Mouse (Mus musculus): ENCODE data around the gene Nhsl1. TPM values are rescaled to one million over a fixed set of nuclear protein-coding genes. Genes with fewer than 3 reads are reported as not detected.

Nhsl1 gene
- total RNA-seq, 2 experiments from 2014 or later: 23.7 to 27.7 TPM

DNA sequence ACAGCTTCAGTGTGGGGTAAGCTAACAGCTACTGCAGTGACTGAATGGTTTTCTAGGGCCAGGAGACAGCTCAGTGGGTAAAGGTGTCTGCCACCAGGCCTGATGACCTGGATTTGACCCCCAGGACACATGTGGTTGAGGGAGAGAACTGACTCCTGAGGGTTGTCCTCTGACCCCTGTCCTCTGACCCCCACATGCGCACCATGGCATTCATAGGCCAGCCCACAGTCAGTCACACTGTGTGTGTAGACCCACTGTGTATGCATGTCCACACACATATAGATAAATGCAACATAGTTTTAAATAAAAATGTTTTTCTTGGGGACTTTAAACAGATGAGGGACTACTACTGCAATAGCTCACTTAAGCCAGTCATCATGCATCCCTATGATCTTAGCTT is 22.1 kb downstream of the Nhsl1 start:
- DNase-seq (ENCODE audit: low spot score in 2 of 2): no peak
- intact Hi-C loops (cut with DNase I): no loop called here

DNA sequence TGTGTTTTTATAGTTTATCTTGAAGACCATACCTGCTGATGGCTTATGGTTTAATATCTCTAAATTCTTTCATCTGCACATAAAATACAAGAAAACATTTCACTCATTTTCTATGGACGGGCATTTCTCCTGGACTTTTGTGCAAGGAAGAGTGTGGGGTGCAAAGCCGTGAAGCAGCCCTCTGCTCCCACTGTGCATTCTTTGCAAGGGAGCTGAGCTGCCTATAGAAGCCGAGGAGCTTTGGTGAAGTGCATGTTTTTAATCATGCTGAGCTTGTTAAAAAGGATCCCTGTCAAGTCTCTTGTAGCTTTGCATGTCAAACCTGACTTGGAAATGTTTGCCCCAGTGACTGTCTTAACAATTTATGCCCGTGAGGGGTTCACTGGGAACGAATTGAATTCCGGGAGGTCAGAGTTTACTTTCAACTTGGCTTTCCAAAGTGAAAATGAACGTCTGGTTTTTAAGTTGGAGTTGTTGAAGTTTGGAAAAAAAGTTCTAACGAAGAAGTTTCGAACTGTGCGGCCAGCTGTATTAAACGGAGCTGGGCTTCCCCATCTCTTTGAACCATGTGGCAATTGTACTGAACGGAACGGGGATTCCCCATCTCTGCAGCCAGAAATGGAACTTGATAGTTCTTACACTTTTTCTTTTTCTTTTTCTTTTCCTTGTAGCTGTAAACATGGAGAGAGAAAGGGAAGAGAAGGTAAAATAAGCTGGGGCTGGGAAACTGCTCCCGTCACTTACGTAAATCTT is 22.8 kb downstream of the Nhsl1 start:
- no peak for DNase-seq (ENCODE audit: low spot score in 2 of 2)
- intact Hi-C loops (cut with DNase I): no loop called here

DNA sequence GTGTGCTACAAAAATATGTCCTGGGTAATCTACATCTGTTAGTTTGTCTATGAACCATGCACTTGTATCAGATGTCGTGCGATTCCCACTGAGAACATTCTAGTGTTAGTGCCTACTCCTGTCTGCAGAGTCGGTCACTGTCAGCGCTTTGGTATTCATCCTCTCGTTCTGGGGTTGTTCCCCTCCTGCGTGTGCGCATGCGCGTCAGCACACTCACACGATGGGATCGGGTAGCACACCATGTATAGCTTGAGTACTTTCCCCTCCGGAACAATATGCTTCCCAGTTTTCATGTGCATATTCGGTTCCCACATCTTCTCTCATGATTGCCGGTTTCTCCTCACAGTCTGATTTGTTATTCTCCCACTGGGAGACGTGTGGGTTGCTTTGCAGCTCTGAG is 28.4 kb downstream of the Nhsl1 start:
- no peak for DNase-seq (ENCODE audit: low spot score in 2 of 2)
- intact Hi-C loops (cut with DNase I): no loop called here

DNA sequence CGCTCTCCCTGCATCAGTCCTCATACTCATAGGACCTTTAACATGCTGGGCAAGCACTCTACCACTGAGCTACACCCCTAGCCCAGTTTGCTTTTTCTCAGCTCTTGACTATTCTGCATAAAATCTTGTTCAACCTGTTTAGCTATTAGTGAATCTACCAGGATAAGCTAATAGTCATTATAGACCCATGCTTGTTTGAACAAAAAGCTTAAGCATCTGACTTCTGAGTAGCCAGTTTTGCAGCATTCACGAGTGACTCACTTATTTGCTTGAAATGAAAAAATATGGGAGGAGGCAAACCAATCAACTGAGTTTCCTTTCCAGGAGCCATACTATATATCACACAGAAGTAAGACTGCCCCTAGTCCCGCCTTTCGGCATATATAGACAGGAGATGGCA is 32.0 kb downstream of the Nhsl1 start:
- DNase-seq (ENCODE audit: low spot score in 2 of 2): no peak
- intact Hi-C loops (cut with DNase I): no loop called here

DNA sequence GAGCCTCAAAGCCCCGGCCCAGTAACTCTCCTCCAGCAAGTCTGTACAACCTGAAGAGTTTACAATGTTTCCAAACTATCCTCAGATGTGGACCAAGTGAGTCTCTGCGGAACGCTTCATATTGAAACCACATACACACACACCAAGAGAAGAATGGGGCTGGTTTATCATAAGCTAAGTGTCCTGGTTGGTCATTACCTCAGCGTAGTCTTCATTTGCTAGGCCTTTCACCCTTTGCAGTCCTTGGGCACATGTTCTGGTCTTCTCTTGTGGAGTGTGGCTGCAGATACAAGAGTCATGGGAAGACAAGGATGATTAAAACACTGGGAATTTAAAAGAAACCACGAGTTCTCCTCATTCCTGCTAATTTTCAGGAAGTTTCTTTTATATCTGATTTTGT is 34.2 kb downstream of the Nhsl1 start:
- intact Hi-C loops (cut with DNase I): no loop called here
- no peak for DNase-seq (ENCODE audit: low spot score in 2 of 2)

DNA sequence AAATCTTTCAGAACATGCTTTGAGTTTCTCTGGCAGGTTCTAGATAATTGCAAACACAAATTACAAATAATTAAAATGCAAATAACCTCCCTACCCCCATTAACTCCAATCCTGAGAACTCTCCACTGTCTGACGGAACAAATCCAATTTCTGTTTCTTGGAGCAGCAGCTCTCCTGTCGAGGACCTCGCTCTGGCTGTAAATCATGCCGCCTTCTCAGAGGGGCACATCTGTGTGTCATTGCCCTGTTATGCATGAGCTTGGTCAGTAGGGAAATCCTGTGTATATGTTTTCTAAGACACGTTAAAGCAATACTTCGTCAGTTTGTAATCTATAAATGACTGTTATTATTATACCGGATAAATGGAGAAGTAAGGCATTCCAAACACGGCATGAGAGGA is 35.3 kb downstream of the Nhsl1 start:
- intact Hi-C loops (cut with DNase I): no loop called here

DNA sequence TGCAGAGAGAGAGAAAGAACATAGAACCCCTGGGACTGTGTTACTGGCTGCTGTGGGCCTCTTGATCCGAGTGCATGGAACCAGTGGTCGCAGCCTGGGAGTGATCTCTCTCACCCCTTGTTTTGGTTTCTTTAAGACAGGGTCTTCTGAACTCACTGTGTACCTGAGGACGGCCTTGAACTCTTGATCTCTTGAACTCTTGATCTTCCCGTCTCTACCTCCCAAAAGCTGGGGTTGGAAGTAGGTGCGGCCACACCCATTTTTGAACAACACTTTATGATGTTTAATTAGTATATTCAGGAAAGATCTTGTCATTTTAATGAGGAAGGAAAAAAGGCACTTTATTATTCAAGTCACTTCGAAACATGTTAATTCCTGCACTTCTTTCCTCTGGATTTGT is 37.7 kb downstream of the Nhsl1 start:
- intact Hi-C loops (cut with DNase I): no loop called here
- no peak for DNase-seq (ENCODE audit: low spot score in 2 of 2)

More for the DNA sequence above, 35.3 kb downstream of the Nhsl1 start:
- DNase-seq (ENCODE audit: low spot score in 2 of 2): no peak

DNA sequence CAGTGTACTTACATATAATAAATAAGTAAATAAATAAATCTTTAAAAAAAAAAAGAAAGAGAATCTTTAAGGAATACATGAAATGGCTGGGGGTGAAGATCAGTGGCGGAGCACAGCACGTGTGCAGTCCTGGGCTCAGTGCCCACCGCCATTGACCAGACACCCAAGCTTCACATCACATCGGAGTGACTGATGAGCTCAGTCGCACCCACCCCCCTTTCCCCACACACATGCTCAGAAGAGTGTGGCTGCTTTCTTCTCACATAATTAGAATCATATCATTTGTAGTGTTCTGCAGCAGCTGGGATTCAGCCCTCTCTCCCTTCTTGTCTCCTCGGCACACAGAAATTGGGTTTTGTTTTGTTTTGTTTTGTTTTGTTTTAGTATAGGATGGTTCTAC is 38.4 kb downstream of the Nhsl1 start:
- intact Hi-C loops (cut with DNase I): no loop called here
- no peak for DNase-seq (ENCODE audit: low spot score in 2 of 2)

DNA sequence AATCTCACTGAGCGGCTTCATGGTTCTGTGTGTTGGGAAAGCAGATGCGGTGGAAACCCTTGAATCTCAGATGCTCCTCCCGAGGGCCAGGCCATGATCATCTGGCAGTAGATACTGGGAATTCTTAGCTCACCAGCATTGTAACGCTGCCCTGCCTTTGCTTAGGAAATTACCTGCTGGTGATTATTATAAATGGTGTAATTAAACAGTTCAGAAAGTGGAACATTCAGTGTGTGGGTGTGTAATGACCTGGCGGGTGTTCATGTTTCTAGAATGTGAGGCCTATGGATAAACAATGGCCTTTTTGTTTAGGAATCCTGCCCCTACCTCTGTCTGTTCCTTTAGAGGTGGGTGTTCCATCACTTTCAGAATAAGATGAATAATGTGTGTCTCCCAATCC is 39.7 kb downstream of the Nhsl1 start:
- no peak for DNase-seq (ENCODE audit: low spot score in 2 of 2)
- intact Hi-C loops (cut with DNase I): no loop called here

DNA sequence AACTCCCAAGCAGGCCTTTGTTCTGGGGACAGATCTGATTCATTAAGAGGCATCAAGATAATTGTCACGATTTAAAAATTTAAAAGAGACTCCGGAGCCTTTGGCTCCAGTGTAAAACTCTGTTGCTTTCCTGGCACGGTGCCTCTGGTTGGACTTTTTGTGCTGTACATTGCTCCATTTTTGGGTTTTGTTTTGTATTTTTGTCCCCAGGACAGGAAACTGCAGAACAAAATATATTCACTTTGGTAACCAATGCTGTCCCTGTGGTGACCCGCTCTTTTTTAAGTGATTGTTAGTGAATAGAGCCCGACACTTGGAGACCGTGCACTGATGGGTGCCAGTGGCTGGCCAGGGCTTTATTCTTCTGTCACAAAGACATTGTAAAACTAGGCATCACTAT is 41.4 kb downstream of the Nhsl1 start:
- peak; percentile 10 to 19 for DNase-seq (ENCODE audit: low spot score in 2 of 2)

DNA sequence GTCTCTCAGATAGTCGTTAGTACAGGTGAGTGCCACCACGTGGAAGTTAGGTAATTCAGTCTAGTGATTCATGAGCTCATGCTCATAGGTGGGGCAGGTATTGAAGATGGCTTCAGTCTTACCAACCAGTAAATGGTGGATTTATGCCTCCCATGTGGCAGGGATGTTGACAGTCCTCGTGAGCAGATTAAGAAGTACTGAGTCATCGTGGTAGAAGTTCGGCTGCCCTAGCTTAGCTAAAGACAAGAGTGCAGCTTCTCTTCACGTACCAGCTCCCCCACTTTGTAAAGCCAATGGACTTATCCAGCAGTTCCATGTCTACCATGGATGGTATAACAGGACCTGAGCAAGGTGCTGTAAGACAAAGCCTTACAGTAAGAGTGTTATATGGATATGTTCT is 46.6 kb downstream of the Nhsl1 start:
- intact Hi-C loops (cut with DNase I): no loop called here

More for the DNA sequence above, 41.4 kb downstream of the Nhsl1 start:
- intact Hi-C loops (cut with DNase I): no loop called here

DNA sequence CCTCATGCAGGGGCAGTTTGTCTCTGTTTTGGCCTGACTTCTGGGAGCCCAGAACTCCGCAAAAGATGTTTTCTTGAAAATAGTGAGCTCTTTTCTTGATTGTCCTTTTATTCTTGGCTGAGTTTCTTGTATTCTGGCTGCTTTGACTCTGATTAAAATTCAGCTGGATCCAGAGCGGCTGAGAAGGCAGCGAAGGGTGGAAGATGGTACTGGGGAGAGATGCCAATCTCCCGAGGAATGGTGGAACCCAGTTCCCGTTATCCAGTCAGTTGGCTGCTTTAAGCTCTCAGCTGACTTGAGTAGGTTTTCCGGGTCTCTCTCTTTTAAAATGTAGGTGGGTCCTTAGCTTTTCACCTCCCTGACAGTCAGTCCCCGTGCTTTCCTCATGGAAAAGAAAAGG is 47.9 kb downstream of the Nhsl1 start:
- DNase-seq (ENCODE audit: low spot score in 2 of 2): no peak
- intact Hi-C loops (cut with DNase I): no loop called here

More for the DNA sequence above, 46.6 kb downstream of the Nhsl1 start:
- DNase-seq (ENCODE audit: low spot score in 2 of 2): no peak

DNA sequence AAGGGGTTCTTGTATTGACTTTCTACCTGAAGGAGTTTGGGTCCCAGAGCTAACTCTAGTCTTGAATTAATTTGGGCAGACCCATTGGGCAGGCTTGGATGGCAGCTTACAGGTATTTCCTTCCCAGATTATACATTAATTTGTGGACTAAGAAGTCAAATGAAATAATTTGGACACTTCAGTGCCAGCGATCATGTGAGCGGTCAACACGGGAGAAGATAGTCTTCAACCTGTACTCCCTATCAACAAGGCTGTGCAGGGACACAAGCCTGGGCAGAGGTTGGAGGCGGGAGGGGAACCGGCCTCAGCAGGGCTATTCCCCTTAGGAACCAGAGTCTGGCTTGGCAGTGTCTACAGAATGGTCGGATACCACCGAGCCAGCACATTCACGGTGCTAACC is 49.3 kb downstream of the Nhsl1 start:
- intact Hi-C loops (cut with DNase I): no loop called here
- DNase-seq (ENCODE audit: low spot score in 2 of 2): no peak

DNA sequence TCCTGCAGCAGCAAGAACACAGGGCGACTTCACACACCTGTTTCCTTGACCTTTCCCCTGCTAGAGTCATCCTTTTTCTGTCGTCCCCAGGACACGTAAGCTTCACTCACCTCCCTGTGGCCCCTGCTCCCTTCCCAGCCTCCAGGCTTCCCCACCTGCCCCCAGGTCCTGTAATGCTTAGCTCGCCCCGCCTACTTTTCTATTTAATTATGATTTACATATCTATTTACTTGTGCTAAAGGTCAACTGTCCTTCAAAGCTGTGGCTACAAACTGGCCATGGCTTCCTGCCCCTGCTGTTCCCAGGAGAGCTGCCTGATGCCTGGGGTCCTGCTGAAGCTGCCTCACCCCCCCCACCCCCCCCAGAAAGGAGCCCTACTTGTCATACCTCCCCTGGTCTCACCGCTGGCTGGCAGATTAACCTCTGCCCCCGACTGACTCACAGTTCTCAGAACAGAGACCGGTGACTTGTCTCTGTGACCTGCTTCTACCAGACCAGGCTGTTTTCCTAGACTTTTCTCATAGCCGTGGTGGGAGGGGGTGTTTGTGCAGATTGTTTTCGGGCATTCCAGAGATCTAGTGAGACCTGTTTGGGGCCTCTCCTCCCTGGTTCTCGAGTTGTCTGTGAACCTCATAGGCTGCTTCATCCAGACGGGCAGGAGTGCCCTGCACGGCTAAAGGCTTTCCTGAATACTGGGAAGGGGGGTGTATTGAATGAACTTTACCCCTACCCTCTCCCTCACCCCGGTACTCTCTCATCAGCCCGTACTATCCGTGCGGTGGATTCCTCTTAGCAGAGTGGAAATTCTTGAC is 51.9 kb downstream of the Nhsl1 start:
- intact Hi-C loops (cut with DNase I): no loop called here

DNA sequence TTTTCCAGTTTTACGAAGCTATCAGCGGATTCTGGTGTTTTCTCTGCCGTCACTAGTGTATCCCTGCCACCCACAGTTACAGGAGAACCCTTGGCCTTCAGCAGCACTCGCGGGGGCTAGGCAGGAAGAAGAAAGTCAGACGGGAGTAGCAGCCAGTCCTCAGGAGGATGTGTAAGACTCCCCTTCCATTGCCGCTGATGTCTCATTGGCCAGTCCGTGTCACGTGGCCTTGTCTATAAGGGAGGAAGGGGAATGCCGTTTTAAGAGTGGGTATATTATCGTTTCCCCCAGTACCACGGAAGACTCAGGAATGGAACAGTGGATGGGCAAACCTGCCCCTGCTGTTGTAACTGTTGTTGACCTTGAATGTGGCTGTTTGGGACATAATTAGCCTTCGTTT is 53.1 kb downstream of the Nhsl1 start:
- intact Hi-C loops (cut with DNase I): no loop called here
- DNase-seq (ENCODE audit: low spot score in 2 of 2): no peak

More for the DNA sequence above, 51.9 kb downstream of the Nhsl1 start:
- no peak for DNase-seq (ENCODE audit: low spot score in 2 of 2)

DNA sequence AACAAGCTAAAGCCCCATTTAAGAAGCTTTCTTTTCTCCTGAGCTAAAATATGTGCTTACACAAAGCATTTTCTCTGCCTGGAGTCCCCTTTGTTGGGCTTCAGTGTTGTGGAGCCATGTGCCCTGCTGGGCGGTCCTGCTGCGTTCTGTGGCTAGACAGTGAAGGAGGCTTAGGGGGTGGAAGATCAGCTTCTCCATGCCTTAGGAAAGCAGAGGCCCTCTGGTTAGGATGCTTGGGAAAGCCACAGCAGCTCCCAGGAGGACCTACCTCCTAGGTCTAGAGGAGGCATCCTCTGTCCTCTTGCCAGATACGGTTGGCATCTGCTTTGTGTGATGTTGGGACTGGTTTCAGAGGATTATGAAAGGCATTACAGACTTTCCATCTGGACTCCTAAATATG is 56.5 kb downstream of the Nhsl1 start:
- no peak for DNase-seq (ENCODE audit: low spot score in 2 of 2)
- intact Hi-C loops (cut with DNase I): no loop called here

DNA sequence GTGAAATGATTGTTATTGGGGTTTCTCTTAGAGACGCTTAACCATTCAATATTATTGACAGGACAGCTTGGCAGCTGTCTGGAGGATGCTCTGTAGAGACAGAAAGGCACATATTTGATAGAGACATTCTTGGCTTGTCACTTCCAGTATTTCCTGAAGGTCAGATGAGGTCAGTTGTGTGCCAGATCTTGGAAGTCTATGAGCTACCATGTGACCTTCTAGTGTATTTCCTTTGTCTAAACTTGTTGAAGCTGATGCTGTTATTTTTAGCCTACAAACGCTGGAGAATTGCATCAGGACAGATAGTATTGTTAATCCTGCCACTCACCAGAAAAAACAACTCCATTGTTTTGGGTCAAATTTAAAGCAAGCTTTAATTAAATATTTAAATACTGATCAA is 66.0 kb downstream of the Nhsl1 start:
- no peak for DNase-seq (ENCODE audit: low spot score in 2 of 2)
- intact Hi-C loops (cut with DNase I): loop anchor here (5.0 kb wide), 1 partner anchor 67 kb away; the partner anchor contains the start of gene Nhsl1

DNA sequence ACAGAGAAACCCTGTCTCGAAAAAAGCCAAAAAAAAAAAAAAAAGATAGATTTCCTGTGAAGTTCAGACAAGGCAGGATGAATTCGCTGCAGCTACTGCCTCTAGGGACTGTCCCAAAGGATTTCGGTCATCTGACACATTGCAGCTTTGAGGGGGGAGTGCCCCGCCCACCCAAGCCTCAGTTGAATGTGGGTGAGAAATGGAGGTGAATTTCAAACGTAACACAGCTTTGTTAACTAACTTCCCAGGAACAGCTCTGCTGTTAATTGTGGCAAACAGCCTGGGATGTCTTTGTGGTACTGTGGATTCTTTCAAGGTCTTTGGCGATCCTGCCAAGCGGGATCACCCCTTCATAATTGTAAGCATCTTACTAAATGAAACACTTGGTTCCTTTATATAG is 67.4 kb downstream of the Nhsl1 start:
- intact Hi-C loops (cut with DNase I): loop anchor here (5.0 kb wide), 1 partner anchor 69 kb away; the partner anchor contains the start of gene Nhsl1

DNA sequence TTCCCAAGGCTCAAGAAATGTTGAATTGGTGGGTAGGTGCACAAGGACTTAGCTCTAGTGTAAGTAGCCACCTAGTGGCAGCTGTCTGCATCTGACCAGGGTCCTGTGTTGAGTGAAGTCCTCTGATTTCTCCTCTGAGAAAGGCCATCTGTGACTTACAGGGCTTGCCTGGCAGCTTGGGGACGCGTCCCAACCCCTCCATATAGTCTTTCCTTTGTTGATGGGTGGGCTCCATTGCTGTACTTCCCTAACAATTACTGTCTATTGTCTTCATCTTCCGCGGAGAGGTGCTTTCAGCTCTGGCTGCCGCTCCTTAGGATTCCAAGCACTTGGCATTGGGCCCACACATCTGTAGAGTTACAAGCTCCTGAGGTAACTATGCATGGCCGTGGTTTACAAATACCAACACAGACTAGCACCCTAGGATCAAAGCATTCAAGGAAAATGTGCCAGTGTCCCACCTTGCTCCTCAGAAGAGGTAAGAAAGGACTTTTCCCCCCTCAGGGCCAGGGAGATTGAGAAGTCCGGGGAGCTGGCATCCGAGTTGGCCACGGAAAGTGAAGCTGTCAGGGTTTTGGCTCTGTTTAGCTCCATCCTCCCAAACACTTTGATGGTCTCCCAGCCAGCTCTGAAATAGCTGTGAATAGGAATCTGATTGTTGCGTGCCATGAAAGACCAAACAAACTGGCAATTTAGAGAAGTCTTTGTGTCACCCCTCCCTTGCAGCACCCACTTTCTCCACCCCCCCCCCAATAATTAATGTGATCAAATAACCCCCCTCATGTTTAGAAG is 70.2 kb downstream of the Nhsl1 start:
- intact Hi-C loops (cut with DNase I): loop anchor here (2.0 to 5.0 kb wide), 2 partner anchors 72 to 146 kb away; partner anchors contain the start of gene Nhsl1
- DNase-seq (ENCODE audit: low spot score in 2 of 2): peak; percentile 18 to 35

More for the DNA sequence above, 67.4 kb downstream of the Nhsl1 start:
- no peak for DNase-seq (ENCODE audit: low spot score in 2 of 2)

DNA sequence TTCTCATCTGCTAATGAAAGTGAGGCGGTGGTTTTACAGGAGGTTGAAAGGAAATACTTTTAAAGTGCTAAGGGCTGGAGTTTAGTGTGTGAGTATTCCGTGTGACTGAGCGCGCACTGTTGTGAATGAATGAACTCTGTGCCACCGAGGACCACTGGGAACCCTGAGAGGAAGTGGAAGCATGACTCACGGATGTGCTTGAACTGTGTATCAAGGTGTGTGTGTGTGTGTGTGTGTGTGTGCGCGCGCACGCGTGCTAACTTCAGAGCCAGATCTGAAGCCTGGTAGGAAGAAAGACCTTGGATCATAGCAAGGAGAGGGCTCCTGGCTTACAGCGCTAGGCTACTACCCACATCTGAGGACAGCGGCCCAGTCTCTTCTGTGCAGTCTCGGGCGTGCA is 71.2 kb downstream of the Nhsl1 start:
- no peak for DNase-seq (ENCODE audit: low spot score in 2 of 2)
- intact Hi-C loops (cut with DNase I): no loop called here
